11 mouse cellular contexts compared by ENCODE assay signal in genomic region chr2:163911826-163912444, GRCm38 (mm10). TPM values are rescaled to one million over a fixed set of nuclear protein-coding genes. Genes with fewer than 3 reads are reported as not detected.
DNase-seq lines count a peak whose midpoint lies in the region; ATAC-seq and TF ChIP-seq lines count a peak whose summit lies in the region.
"Had no signal": no experiment of that assay in that cellular context is flagged by ENCODE, and none has a peak within 500 bp of the region (broad histone marks: within the 10 kb centered on the region; RNA-seq: fewer than 3 reads in every experiment).

No protein-coding gene starts in this region.

- no peak overlapping the region for H3K9ac ChIP-seq in embryonic facial prominence, embryonic 15.5 days
- H3K9ac ChIP-seq: liver, embryonic 13.5 days had no signal

- no peak overlapping the region for H3K27ac ChIP-seq in embryonic facial prominence, embryonic 15.5 days (replicated peaks)
- H3K27ac ChIP-seq in olfactory bulb, adult 2 months (ENCODE audit: insufficient read depth, low read depth, low read length) = 0 out of 2 replicates have a peak overlapping the region, but pooled peaks have one; percentile 33
- no peak overlapping the region for H3K27ac ChIP-seq in kidney, adult 2 months (ENCODE audit: insufficient read depth, low read depth, low read length)
- H3K27ac ChIP-seq: liver, embryonic 13.5 days had no signal

- peaks cover 58% of the 10 kb centered on the region for H3K27me3 ChIP-seq in embryonic facial prominence, embryonic 15.5 days
- H3K27me3 ChIP-seq in kidney, adult 2 months (replicated peaks; ENCODE audit: control insufficient read depth, insufficient read depth, low read length) = no peaks in the 10 kb centered on the region

- no peaks in the 10 kb centered on the region for H3K9me3 ChIP-seq in embryonic facial prominence, embryonic 15.5 days (replicated peaks)
- H3K9me3 ChIP-seq: liver, embryonic 13.5 days had no signal

- TF ChIP-seq CTCF in olfactory bulb, adult 2 months (IDR thresholded peaks at IDR 0.05; ENCODE audit: insufficient read depth, low read depth, low read length) = no peak
- no peak for TF ChIP-seq CTCF in kidney, adult 2 months (conservative IDR thresholded peaks at IDR 0.05; ENCODE audit: insufficient read depth, insufficient read length, low read depth, low read length)

- TF ChIP-seq POLR2A in olfactory bulb, adult 2 months (IDR thresholded peaks at IDR 0.05; ENCODE audit: insufficient read depth, low read depth, low read length) = no peak
- TF ChIP-seq POLR2A in kidney, adult 2 months (IDR thresholded peaks at IDR 0.05; ENCODE audit: low read depth, low read length) = no peak

- H3K36me3 ChIP-seq in embryonic facial prominence, embryonic 15.5 days = no peaks in the 10 kb centered on the region
- no peaks in the 10 kb centered on the region for H3K36me3 ChIP-seq in kidney, adult 2 months (ENCODE audit: control insufficient read depth, insufficient read depth, low read length)
- H3K36me3 ChIP-seq: liver, embryonic 13.5 days had no signal

- H3K4me2 ChIP-seq in embryonic facial prominence, embryonic 15.5 days (replicated peaks) = no peak overlapping the region
- H3K4me2 ChIP-seq: liver, embryonic 13.5 days had no signal

- no peaks in the 10 kb centered on the region; the same call in 1 of the 2 replicates for H3K4me1 ChIP-seq in embryonic facial prominence, embryonic 15.5 days
- H3K4me1 ChIP-seq in olfactory bulb, adult 2 months (ENCODE audit: control insufficient read depth, insufficient read depth, low read length) = peaks cover 56% of the 10 kb centered on the region
- no peaks in the 10 kb centered on the region for H3K4me1 ChIP-seq in kidney, adult 2 months (ENCODE audit: control insufficient read depth, insufficient read depth, low read length)
- H3K4me1 ChIP-seq: liver, embryonic 13.5 days had no signal

- ATAC-seq in embryonic facial prominence, embryonic 15.5 days (ENCODE audit: insufficient number of reproducible peaks, low FRiP score, low TSS enrichment, low read depth) = peak; percentile 37; the same call in 1 of the 2 replicates

- H3K4me3 ChIP-seq in embryonic facial prominence, embryonic 15.5 days (replicated peaks) = no peak overlapping the region
- H3K4me3 ChIP-seq in olfactory bulb, adult 2 months (ENCODE audit: insufficient read depth, low read depth, low read length) = no peak overlapping the region
- H3K4me3 ChIP-seq in kidney, adult 2 months (ENCODE audit: insufficient read depth, low read depth, low read length) = no peak overlapping the region
- H3K4me3 ChIP-seq: liver, embryonic 13.5 days had no signal

- DNase-seq in gastrocnemius, adult 18-20 months (ENCODE audit: low spot score) = peak; percentile 66
- no peak for DNase-seq in gastrocnemius, postnatal 10 days
- peak; percentile 89 for DNase-seq in MN1 (ENCODE audit: low spot score)
- DNase-seq in urinary bladder, postnatal 10 days (ENCODE audit: low spot score) = no peak
- no peak for DNase-seq in lung, postnatal 25 days (ENCODE audit: low spot score)
- no peak for DNase-seq in kidney, adult 2 months
- DNase-seq: kidney, postnatal 4 days; liver, embryonic 13.5 days had no signal

- 65% methylated on average over 14 of the region's 14 CpGs for WGBS in embryonic facial prominence, embryonic 15.5 days
- WGBS in olfactory bulb, adult 2 months = 42% methylated on average over 14 of the region's 14 CpGs
- 54% methylated on average over 14 of the region's 14 CpGs for WGBS in kidney, adult 2 months

RNA-seq across cellular contexts. Expression of gene Rims4, which starts 6.5 kb away (rescaled TPM):
- total RNA-seq in gastrocnemius, adult 18-20 months (2021) = 1 to 10 TPM; 1.4 to 3.2 TPM
- total RNA-seq in gastrocnemius, postnatal 10 days (2021) = under 1 TPM; 0.90 to 0.96 TPM
- polyA plus RNA-seq in embryonic facial prominence, embryonic 15.5 days (2015; fragmentation: Nextera tagmentation; extraction: Ambion mirVana) = 0.17 and 0.29 TPM in 2 replicates
- polyA plus RNA-seq in olfactory bulb, adult 2 months (2012; ENCODE audit: insufficient read depth, insufficient read length, low replicate concordance, missing spikeins) = not detected in 2 replicates
- 0.08 and 0.22 TPM in 2 replicates for polyA plus RNA-seq in kidney, adult 2 months (2012; rRNA removed)
- total RNA-seq: megakaryocyte-erythroid progenitor cell, adult 5-6 weeks had no signal

RNA-seq across cellular contexts. Expression of gene Kcnk15, which starts 58.5 kb away (rescaled TPM):
- total RNA-seq in gastrocnemius, adult 18-20 months (2021) = not detected
- not detected for total RNA-seq in gastrocnemius, postnatal 10 days (2021)
- polyA plus RNA-seq in embryonic facial prominence, embryonic 15.5 days (2015; fragmentation: Nextera tagmentation; extraction: Ambion mirVana) = not detected in 2 replicates
- not detected in 2 replicates for polyA plus RNA-seq in olfactory bulb, adult 2 months (2012; ENCODE audit: insufficient read depth, insufficient read length, low replicate concordance, missing spikeins)
- polyA plus RNA-seq in kidney, adult 2 months (2012; rRNA removed) = not detected in 2 replicates
- total RNA-seq: megakaryocyte-erythroid progenitor cell, adult 5-6 weeks had no signal
- polyA plus RNA-seq: liver, embryonic 13.5 days had no signal

Comparison
In these comparisons a context has a peak if more than half of its experiments do, and no peak if none do; other contexts are left out.
1. DNase-seq: peak in gastrocnemius, adult 18-20 months (single experiment) and MN1 (single experiment); none in gastrocnemius, postnatal 10 days (single experiment), urinary bladder, postnatal 10 days (single experiment), lung, postnatal 25 days (single experiment) and kidney, adult 2 months (single experiment).